Mouse (Mus musculus): ENCODE results near the gene Trp73.

Trp73 gene

DNA sequence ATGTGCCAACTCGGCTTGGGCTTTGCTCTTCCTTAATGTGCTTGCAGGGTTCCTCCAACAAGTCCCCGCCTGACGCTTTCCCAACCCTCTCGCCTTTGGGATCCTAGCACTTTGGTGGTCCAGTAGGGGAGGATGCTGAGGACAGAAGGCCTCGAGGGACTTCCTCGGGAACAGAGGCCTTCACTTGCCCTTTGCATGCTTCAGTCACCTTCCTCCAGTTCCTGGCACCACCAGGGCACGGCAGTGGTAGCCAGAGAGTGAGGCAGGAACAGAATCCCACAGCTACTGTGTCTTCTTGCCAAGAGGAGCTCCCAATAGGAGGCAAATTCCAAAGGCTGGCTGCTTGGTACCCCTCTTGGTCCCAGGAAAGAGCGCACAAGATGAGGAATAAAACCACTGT is 36.6 kb downstream of the Trp73 start:
- DNase-seq (ENCODE audit: low read depth, low spot score), result no peak

- no peak for DNase-seq (ENCODE audit: low read depth, low spot score)
Measured at GRCm38 (mm10) chr4:154099361-154099760, 40.6 kb downstream of the Trp73 start.

DNA sequence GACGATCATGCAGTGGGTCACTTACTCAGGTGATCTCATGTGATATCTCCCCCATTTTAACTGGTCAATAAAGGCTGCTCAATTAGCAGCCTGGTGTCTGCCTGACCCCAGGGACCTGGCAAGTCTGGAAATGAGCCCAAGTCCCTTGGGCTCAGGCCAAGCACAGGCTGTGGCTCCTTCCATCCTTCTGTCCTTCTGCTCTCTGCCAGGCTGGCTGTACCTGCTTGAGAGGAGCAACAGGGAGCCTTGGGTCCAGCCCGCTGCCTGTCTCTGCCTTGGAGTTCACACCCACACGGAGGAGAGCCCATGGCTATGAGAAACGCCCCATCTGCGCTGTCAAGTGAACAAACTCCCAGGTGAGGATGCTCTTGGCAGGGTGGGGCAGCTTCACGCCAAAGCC is 43.9 kb downstream of the Trp73 start:
- no peak for DNase-seq (ENCODE audit: low read depth, low spot score)

DNA sequence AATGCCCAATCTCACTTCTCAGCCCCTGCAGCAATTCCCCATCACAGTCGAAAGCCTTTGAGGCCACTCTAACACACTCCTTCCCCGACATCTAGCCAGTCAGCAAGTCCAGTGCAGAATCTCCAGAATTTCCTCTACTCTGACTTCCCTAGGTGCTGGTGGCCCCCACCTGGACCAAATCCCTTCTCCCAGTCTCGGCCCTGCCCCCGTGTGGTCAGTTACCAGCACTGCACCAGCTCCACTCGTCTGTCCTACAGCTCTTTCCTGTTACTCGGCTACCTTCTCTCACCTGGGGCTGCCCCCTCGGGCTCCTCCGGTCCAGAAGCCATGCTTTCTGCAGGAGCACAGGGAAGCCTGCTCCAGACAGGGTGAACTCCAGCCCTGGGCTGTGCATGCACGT is 46.8 kb downstream of the Trp73 start:
- DNase-seq (ENCODE audit: low read depth, low spot score), result peak; percentile 19

GRCm38 (mm10) chr4:154091356-154091755 is 48.7 kb downstream of the Trp73 start:
- DNase-seq (ENCODE audit: low read depth, low spot score), result no peak

DNA sequence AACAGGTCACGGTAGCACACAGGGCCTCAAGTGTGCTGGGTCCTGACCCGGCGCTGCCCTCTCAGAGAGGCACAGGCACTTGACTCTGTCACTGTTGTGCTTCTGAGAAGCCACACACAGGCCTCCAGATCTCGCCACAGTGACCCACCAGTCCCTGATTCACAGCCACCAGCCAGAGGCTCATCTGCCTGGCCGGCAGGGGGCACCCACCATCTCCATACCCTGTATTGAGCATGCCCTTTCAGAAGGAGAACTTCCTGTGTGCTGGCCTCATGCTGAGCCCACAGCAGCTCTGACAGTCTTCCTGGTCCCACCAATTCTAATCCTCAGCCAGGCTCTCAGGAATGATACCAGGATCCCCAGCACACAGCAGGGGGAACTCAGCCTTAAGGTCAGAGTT is 50.8 kb downstream of the Trp73 start:
- no peak for DNase-seq (ENCODE audit: low read depth, low spot score)

- DNase-seq (ENCODE audit: low read depth, low spot score), result no peak
Measured at GRCm38 (mm10) chr4:154086436-154086835, 53.6 kb downstream of the Trp73 start.

- DNase-seq (ENCODE audit: low read depth, low spot score), result no peak
Measured at GRCm38 (mm10) chr4:154085856-154086255, 54.2 kb downstream of the Trp73 start.

DNA sequence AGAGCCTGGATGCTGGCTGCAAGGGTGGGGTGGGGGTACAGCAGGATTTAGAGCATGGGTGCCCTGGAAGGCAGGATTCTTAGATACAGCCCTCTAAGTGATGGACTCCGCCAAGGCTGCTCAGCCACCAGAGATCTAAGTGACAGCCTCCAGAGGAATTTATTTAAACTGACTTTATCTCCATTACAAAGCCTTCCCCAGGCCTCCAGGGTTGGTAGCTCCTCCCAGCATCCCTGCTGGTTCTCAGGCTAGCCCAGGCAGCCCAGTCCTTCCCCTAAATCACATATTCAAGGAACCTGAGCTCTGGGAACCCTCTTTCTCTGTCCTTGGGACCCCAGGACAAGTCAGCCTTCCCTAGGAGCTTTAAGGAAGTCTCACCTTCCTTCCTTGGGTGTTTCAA is 58.0 kb downstream of the Trp73 start:
- no peak for DNase-seq (ENCODE audit: low read depth, low spot score)

GRCm38 (mm10) chr4:154081021-154081420 is 59.0 kb downstream of the Trp73 start:
- DNase-seq (ENCODE audit: low read depth, low spot score), result no peak

DNA sequence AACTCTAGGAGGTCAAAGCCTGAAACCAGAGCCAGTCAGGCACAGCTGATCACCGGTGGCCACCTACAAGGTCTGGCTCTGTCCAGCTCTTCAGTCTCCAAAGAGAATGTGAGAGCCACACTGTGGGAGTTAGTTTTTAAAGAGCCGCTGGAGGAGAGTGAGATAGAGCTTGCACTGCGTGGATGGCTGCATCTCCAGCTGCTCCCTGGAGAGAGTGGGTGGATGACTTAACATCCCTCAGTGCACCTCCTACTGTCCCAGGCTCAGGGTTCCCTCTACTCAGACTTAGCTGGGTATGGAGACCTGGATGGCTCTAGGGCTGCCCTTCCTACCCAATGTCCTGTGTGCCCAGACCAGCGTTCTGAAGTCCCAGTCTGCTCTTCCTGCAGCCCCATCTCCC is 59.8 kb downstream of the Trp73 start:
- DNase-seq (ENCODE audit: low read depth, low spot score), result no peak

- peak; percentile 20 for DNase-seq (ENCODE audit: low read depth, low spot score)
Measured at GRCm38 (mm10) chr4:154071941-154072340, 68.1 kb downstream of the Trp73 start.

DNA sequence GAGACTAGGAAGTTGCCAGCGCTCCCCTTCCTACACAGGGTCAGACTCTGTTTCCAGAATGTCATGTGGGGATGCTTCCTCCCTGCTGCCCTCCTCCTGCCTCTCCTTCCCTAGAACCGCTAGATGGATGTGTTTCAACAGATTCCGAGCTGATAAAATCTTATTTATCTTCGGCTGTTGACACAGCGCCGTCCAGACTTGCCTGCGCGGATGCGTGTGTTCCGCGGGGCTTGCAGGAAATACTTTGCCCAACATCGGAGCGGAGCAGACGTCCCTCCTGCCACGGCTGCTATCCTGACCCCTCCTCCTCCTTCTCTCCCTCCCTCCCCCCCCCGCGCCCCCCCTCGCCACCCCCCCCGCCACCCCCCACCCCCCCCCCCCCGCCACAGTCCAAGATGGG is 68.5 kb downstream of the Trp73 start:
- DNase-seq (ENCODE audit: low read depth, low spot score), result peak; percentile 31

DNA sequence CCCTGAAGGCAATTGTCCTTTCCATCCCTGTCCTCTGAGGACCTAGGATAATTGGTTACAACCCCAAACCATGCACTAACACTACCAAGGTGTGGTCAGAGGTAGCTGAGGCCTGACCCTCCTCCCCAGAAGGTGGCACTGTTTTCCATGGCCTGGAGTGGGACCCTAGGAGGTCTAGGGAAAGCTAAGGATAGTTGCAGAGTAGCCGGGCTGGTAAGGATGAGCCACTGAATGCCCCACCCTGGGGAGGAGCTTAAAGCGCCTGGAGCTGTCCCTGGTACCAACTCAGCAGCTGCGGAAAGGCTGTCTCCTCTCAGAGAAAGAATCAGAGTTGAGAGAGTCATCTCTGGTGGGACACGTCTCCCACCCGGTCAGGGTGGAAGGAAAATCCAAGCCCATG is 69.1 kb downstream of the Trp73 start:
- DNase-seq (ENCODE audit: low read depth, low spot score), result peak; percentile 54

DNA sequence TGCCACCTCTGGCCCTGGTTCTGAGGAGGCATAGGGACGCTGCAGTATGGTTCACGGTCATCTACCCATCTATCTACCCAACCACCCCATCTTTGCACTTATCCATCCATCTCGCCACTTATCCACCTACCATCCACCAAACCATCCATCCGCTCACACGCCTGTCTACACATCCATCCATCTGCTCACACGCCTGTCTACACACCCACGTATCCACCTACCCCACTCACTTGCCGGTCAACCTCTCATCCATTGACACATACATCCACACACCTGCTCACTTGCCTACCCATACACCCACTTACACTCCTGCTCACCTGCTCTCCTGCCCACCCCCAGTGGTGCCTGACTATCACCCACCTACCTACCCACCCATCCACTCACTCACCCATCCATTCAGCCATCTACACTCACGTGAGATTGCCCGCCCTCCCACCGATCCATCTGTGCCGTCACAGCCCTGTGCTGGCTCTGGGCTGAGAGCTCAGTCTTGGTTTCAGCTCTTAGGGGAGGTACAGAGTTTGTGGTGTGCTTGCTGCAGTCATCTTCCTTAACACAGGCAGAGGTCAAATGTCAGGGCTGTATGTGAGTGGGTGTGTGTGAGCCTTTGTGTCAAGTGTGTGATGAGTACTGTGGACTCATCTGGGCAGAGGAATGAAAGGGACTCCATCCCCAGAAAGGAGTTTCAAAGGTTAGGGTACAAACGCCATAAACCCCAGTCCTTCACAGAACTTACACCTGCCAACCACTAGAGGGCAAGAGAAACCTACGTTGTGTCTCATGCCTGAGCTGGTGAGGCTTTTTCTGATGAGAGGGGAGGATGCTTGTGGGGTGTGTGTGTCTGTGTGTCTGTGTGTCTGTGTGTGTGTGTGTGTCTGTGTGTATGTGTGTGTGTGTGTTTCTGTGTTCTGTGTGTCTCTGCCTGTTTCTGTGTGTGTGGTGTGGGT is 74.9 kb downstream of the Trp73 start:
- DNase-seq (ENCODE audit: low read depth, low spot score), result peak; percentile 41

- DNase-seq (ENCODE audit: low read depth, low spot score), result no peak
Measured at GRCm38 (mm10) chr4:154057696-154058095, 82.3 kb downstream of the Trp73 start.

GRCm38 (mm10) chr4:154056661-154057060 is 83.3 kb downstream of the Trp73 start:
- no peak for DNase-seq (ENCODE audit: low read depth, low spot score)

DNA sequence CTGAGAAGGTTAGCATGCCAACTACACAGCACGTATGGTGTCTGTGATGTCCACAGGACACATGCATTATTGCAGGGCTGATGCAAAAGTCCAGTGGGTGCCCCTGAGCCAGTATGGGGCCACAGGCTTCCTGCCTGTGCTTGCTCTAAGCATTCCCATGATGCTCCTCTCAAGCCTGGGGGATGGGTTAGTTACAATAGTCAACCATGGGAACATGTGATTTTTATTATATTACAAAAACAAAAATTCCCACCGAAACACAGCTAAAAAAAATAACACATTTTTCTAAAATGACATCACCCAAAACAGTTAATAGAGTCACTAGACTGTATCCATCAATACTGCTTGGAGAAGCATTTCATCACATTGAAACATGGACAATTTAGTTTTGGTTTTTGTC is 84.0 kb downstream of the Trp73 start:
- DNase-seq (ENCODE audit: low read depth, low spot score), result no peak

DNA sequence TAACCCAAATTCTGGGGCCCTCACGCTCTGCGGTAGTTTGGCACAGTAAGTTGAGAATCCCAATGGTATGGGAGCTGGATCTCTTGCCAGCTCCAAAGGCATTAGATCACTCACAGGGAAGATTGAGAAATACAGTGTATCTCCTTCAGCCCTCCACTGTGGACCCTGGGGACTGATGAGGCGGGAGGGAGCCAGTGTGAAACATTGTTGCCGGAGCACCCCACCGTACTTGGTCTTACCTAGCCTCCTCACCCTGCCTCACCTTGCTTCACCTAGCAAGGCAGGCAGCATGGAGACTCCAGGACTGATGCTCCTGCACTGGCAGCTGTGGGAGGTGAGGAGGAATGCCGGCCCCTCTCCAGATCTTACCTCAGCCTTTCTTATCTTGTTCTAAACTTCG is 84.5 kb downstream of the Trp73 start:
- no peak for DNase-seq (ENCODE audit: low read depth, low spot score)

- DNase-seq (ENCODE audit: low read depth, low spot score), result no peak
Measured at GRCm38 (mm10) chr4:154053065-154053464, 86.9 kb downstream of the Trp73 start.

DNA sequence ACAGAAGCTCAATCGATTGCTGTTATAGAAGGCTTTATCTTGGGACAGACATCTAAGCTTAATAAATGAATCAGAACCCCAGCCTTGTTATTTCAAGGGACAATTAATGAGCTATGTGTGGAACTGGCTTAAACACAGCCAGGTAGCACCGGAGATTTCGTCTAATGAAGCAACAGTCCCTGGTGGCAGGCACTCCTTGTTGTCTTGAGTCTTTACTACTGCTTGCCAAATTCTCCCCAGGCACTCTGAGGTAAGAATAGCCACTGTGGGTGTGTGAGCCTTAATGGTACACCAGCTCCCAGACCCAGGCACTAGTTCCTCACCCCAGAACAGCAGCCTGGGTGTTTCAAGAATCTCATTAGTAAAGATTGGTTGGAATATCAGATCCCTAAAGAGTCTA is 88.6 kb downstream of the Trp73 start:
- no peak for DNase-seq (ENCODE audit: low read depth, low spot score)

- no peak for DNase-seq (ENCODE audit: low read depth, low spot score)
Measured at GRCm38 (mm10) chr4:154045837-154046236, 94.2 kb downstream of the Trp73 start.

DNA sequence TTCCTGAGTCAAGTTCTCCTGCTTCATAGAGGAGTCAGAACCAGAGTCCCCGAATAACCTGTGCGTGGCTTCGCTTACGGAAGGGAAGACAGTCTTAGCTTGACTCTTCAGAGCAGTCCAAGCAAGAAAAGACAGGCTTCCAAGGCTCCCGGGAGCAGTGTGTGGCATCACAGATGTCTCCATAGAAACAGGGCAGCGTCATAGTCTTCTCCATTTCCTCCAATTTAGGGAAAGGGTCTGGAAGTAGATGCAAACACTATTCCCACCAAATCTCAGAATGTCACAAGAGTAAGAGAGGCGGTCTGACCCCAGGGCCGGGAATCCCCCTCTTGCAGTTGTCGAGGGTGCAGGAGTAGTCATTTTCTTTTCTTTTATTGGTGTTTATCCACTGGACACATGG is 97.4 kb downstream of the Trp73 start, which contains the start of gene Ccdc27:
Gene Ccdc27 (minus strand): TSS at position 101 of the 400 bp plus-strand sequence.
- no peak for DNase-seq (ENCODE audit: low read depth, low spot score)
